In genomic region chr7:144072219-144072618, GRCm38 (mm10) we compare ENCODE assay signal across 9 mouse cellular contexts.
DNase-seq lines count a peak whose midpoint lies in the region; ATAC-seq and TF ChIP-seq lines count a peak whose summit lies in the region.
"Had no signal": no experiment of that assay in that cellular context is flagged by ENCODE, and none has a peak within 500 bp of the region (broad histone marks: within the 10 kb centered on the region; RNA-seq: fewer than 3 reads in every experiment).

No protein-coding gene starts in this region.

- H3K4me1 ChIP-seq in cerebellum, adult 2 months (ENCODE audit: control insufficient read depth, insufficient read depth, low read length) = no peaks in the 10 kb centered on the region
- H3K4me1 ChIP-seq in limb, embryonic 14.5 days (ENCODE audit: control insufficient read depth, insufficient read depth, low read length) = no peaks in the 10 kb centered on the region

- TF ChIP-seq CTCF in cerebellum, adult 2 months (IDR thresholded peaks at IDR 0.05; ENCODE audit: borderline replicate concordance, insufficient read depth, low read depth, low read length) = peak; percentile 32; the same call in 1 of the 2 replicates
- peak; percentile 68; the same call in 1 of the 2 replicates for TF ChIP-seq CTCF in brain, embryonic 14.5 days (IDR thresholded peaks at IDR 0.05; ENCODE audit: borderline replicate concordance, extremely low read depth, insufficient read depth, insufficient read length)

- H3K27ac ChIP-seq in cerebellum, adult 2 months (ENCODE audit: insufficient read depth, low read length) = no peak overlapping the region
- H3K27ac ChIP-seq in limb, embryonic 14.5 days (replicated peaks; ENCODE audit: low read depth, low read length) = no peak overlapping the region

- peak in 1 of 2 experiments; percentile 29 for DNase-seq in cerebellum, adult 2 months
- DNase-seq in cerebellum, adult 11 months = no peak
- DNase-seq in left cerebral cortex, postnatal 25 days (ENCODE audit: low spot score in 2 of 2) = peak; percentile 44 to 49
- no peak for DNase-seq in left cerebral cortex, postnatal 4 days
- peak; percentile 69 for DNase-seq in brain, embryonic 14.5 days (ENCODE audit: low read depth)
- DNase-seq in limb, embryonic 14.5 days (ENCODE audit: low spot score) = peak; percentile 13
- DNase-seq in B cell, adult 2 months = no peak
- no peak for DNase-seq in heart, adult 11 months

- intact Hi-C loops in left cerebral cortex, postnatal 25 days (cut with DNase I) = loop anchor here (1.0 to 10.0 kb wide), 3 partner anchors 93 to 513 kb away; partner anchors contain the start of gene Fadd
- intact Hi-C loops in left cerebral cortex, postnatal 4 days (cut with DNase I) = loop anchor here (2.0 to 5.0 kb wide), 2 partner anchors 95 to 171 kb away; no protein-coding TSS in a partner anchor

- H3K27me3 ChIP-seq in cerebellum, adult 2 months (ENCODE audit: control insufficient read depth, insufficient read depth, low read length) = no peaks in the 10 kb centered on the region
- H3K27me3 ChIP-seq in limb, embryonic 14.5 days (ENCODE audit: control insufficient read depth, insufficient read depth, low read length) = no peaks in the 10 kb centered on the region

- H3K36me3 ChIP-seq in limb, embryonic 14.5 days (ENCODE audit: control insufficient read depth, insufficient read depth, low read length) = no peaks in the 10 kb centered on the region

- H3K4me3 ChIP-seq in cerebellum, adult 2 months (replicated peaks; ENCODE audit: insufficient read depth, low read depth, low read length) = no peak overlapping the region
- H3K4me3 ChIP-seq in limb, embryonic 14.5 days (replicated peaks; ENCODE audit: low read length) = no peak overlapping the region
- H3K4me3 ChIP-seq: erythroblast, embryonic 14.5 days had no signal

- no peak for TF ChIP-seq POLR2A in cerebellum, adult 2 months (IDR thresholded peaks at IDR 0.05; ENCODE audit: borderline replicate concordance, insufficient read depth, low read length)
- TF ChIP-seq POLR2A in brain, embryonic 14.5 days (IDR thresholded peaks at IDR 0.05; ENCODE audit: borderline replicate concordance, extremely low read depth, insufficient read depth, insufficient read length, poor library complexity, severe bottlenecking) = no peak
- TF ChIP-seq POLR2A in limb, embryonic 14.5 days (IDR thresholded peaks at IDR 0.05; ENCODE audit: borderline replicate concordance, extremely low read depth, insufficient read depth, insufficient read length) = no peak

- H3K9me3 ChIP-seq in limb, embryonic 14.5 days (ENCODE audit: control insufficient read depth, low read length) = no peaks in the 10 kb centered on the region

- no peak overlapping the region for H3K9ac ChIP-seq in limb, embryonic 14.5 days (ENCODE audit: low read depth, low read length, severe bottlenecking)

- no peak overlapping the region for H3K4me2 ChIP-seq in limb, embryonic 14.5 days (replicated peaks; ENCODE audit: low read depth, low read length, severe bottlenecking)

- no peak; the same call in 1 of the 2 replicates for ATAC-seq in limb, embryonic 14.5 days (ENCODE audit: low FRiP score, low read depth)

- WGBS in cerebellum, adult 2 months = 56% methylated on average over 1 of the region's 1 CpGs
- 24% methylated on average over 1 of the region's 1 CpGs for WGBS in limb, embryonic 14.5 days

Comparison
In these comparisons a context has a peak if more than half of its experiments do, and no peak if none do; other contexts are left out.
1. DNase-seq: peak in left cerebral cortex, postnatal 25 days (2 of 2), brain, embryonic 14.5 days (single experiment) and limb, embryonic 14.5 days (single experiment); none in cerebellum, adult 11 months (single experiment), left cerebral cortex, postnatal 4 days (single experiment), B cell, adult 2 months (0 of 2) and heart, adult 11 months (single experiment).